Mouse (Mus musculus): ENCODE data around the gene Fhdc1. TPM values are rescaled to one million over a fixed set of nuclear protein-coding genes. Genes with fewer than 3 reads are reported as not detected.

The Fhdc1 gene
- polyA plus RNA-seq, 1 experiment from 2014 or later, result 4.1 TPM

- H3K27me3 ChIP-seq (ENCODE audit: control insufficient read depth, insufficient read depth, low read length), result no peaks in the 10 kb centered on the region
- H3K4me1 ChIP-seq (ENCODE audit: control insufficient read depth, insufficient read depth, low read length), result no peaks in the 10 kb centered on the region
- H3K4me2 ChIP-seq (ENCODE audit: low read length), result no peak overlapping the region
- H3K9me3 ChIP-seq (ENCODE audit: control insufficient read depth, low read length), result no peaks in the 10 kb centered on the region
- no peak overlapping the region for H3K27ac ChIP-seq (replicated peaks; ENCODE audit: low read depth, low read length)
- DNase-seq (no peak), ATAC-seq (ENCODE audit: low FRiP score, low TSS enrichment) (no peak)
- no peak overlapping the region for H3K4me3 ChIP-seq (replicated peaks; ENCODE audit: low read depth, low read length)
- no peak overlapping the region for H3K9ac ChIP-seq (replicated peaks; ENCODE audit: low read length)
- 58% methylated on average over 5 of the region's 5 CpGs for WGBS
- H3K36me3 ChIP-seq (ENCODE audit: control insufficient read depth, insufficient read depth, low read length), result no peaks in the 10 kb centered on the region
Observed at GRCm38 (mm10) chr3:84412920-84413319, 67.3 kb downstream of the Fhdc1 start.

GRCm38 (mm10) chr3:84409474-84409862 lies 70.8 kb downstream of the Fhdc1 start:
- Histone ChIP-seq H3K9me3 (ENCODE audit: control insufficient read depth, low read length) (no peaks in the 10 kb centered on the region), H3K4me3 (replicated peaks; ENCODE audit: low read depth, low read length) (no peak overlapping the region), H3K4me2 (ENCODE audit: low read length) (no peak overlapping the region), H3K36me3 (ENCODE audit: control insufficient read depth, insufficient read depth, low read length) (no peaks in the 10 kb centered on the region), H3K4me1 (ENCODE audit: control insufficient read depth, insufficient read depth, low read length) (no peaks in the 10 kb centered on the region), H3K9ac (replicated peaks; ENCODE audit: low read length) (no peak overlapping the region), H3K27me3 (ENCODE audit: control insufficient read depth, insufficient read depth, low read length) (no peaks in the 10 kb centered on the region), H3K27ac (replicated peaks; ENCODE audit: low read depth, low read length) (no peak overlapping the region)
- ATAC-seq (ENCODE audit: low FRiP score, low TSS enrichment) (no peak), DNase-seq (no peak)
- WGBS, result 85% methylated on average over 3 of the region's 3 CpGs

GRCm38 (mm10) chr3:84408756-84409473 lies 71.3 kb downstream of the Fhdc1 start:
- H3K4me3 ChIP-seq (replicated peaks; ENCODE audit: low read depth, low read length), result no peak overlapping the region
- no peak overlapping the region for H3K9ac ChIP-seq (replicated peaks; ENCODE audit: low read length)
- no peak for DNase-seq
- H3K36me3 ChIP-seq (ENCODE audit: control insufficient read depth, insufficient read depth, low read length), result no peaks in the 10 kb centered on the region
- no peak overlapping the region for H3K4me2 ChIP-seq (ENCODE audit: low read length)
- WGBS, result 76% methylated on average over 13 of the region's 13 CpGs
- no peak for ATAC-seq (ENCODE audit: low FRiP score, low TSS enrichment)
- no peaks in the 10 kb centered on the region for H3K4me1 ChIP-seq (ENCODE audit: control insufficient read depth, insufficient read depth, low read length)
- H3K27ac ChIP-seq (replicated peaks; ENCODE audit: low read depth, low read length), result no peak overlapping the region
- H3K9me3 ChIP-seq (ENCODE audit: control insufficient read depth, low read length), result no peaks in the 10 kb centered on the region
- H3K27me3 ChIP-seq (ENCODE audit: control insufficient read depth, insufficient read depth, low read length), result no peaks in the 10 kb centered on the region

GRCm38 (mm10) chr3:84405523-84405922 lies 74.7 kb downstream of the Fhdc1 start:
- H3K36me3 ChIP-seq (ENCODE audit: control insufficient read depth, insufficient read depth, low read length), result no peaks in the 10 kb centered on the region
- no peaks in the 10 kb centered on the region for H3K9me3 ChIP-seq (ENCODE audit: control insufficient read depth, low read length)
- no peak overlapping the region for H3K27ac ChIP-seq (replicated peaks; ENCODE audit: low read depth, low read length)
- no peaks in the 10 kb centered on the region for H3K27me3 ChIP-seq (ENCODE audit: control insufficient read depth, insufficient read depth, low read length)
- 84% methylated on average over 4 of the region's 4 CpGs for WGBS
- no peak for ATAC-seq (ENCODE audit: low FRiP score, low TSS enrichment)
- H3K4me2 ChIP-seq (ENCODE audit: low read length), result no peak overlapping the region
- no peak overlapping the region for H3K4me3 ChIP-seq (replicated peaks; ENCODE audit: low read depth, low read length)
- H3K4me1 ChIP-seq (ENCODE audit: control insufficient read depth, insufficient read depth, low read length), result no peaks in the 10 kb centered on the region
- no peak overlapping the region for H3K9ac ChIP-seq (replicated peaks; ENCODE audit: low read length)
- DNase-seq, result no peak

- WGBS, result 16% methylated on average over 5 of the region's 5 CpGs
- no peaks in the 10 kb centered on the region for H3K36me3 ChIP-seq (ENCODE audit: control insufficient read depth, insufficient read depth, low read length)
- ATAC-seq (ENCODE audit: low FRiP score, low TSS enrichment) (no peak), DNase-seq (peak; percentile 46)
- no peaks in the 10 kb centered on the region for H3K27me3 ChIP-seq (ENCODE audit: control insufficient read depth, insufficient read depth, low read length)
- no peak overlapping the region for H3K4me2 ChIP-seq (ENCODE audit: low read length)
- no peaks in the 10 kb centered on the region for H3K9me3 ChIP-seq (ENCODE audit: control insufficient read depth, low read length)
- H3K4me1 ChIP-seq (ENCODE audit: control insufficient read depth, insufficient read depth, low read length), result no peaks in the 10 kb centered on the region
- no peak overlapping the region for H3K27ac ChIP-seq (replicated peaks; ENCODE audit: low read depth, low read length)
- H3K9ac ChIP-seq (replicated peaks; ENCODE audit: low read length), result no peak overlapping the region
- no peak overlapping the region for H3K4me3 ChIP-seq (replicated peaks; ENCODE audit: low read depth, low read length)
Observed at GRCm38 (mm10) chr3:84403389-84403788, 76.8 kb downstream of the Fhdc1 start.

GRCm38 (mm10) chr3:84402716-84403115 lies 77.5 kb downstream of the Fhdc1 start:
- no peak overlapping the region for H3K4me3 ChIP-seq (replicated peaks; ENCODE audit: low read depth, low read length)
- ATAC-seq (ENCODE audit: low FRiP score, low TSS enrichment), result no peak
- no peak overlapping the region for H3K9ac ChIP-seq (replicated peaks; ENCODE audit: low read length)
- no peaks in the 10 kb centered on the region for H3K36me3 ChIP-seq (ENCODE audit: control insufficient read depth, insufficient read depth, low read length)
- DNase-seq, result peak; percentile 28
- no peak overlapping the region for H3K4me2 ChIP-seq (ENCODE audit: low read length)
- H3K9me3 ChIP-seq (ENCODE audit: control insufficient read depth, low read length), result no peaks in the 10 kb centered on the region
- H3K27me3 ChIP-seq (ENCODE audit: control insufficient read depth, insufficient read depth, low read length), result no peaks in the 10 kb centered on the region
- H3K27ac ChIP-seq (replicated peaks; ENCODE audit: low read depth, low read length), result no peak overlapping the region
- 2% methylated on average over 2 of the region's 2 CpGs for WGBS
- no peaks in the 10 kb centered on the region for H3K4me1 ChIP-seq (ENCODE audit: control insufficient read depth, insufficient read depth, low read length)

- ATAC-seq (ENCODE audit: low FRiP score, low TSS enrichment) (no peak), DNase-seq (peak; percentile 38)
- Histone ChIP-seq H3K4me2 (ENCODE audit: low read length) (no peak overlapping the region), H3K4me3 (replicated peaks; ENCODE audit: low read depth, low read length) (no peak overlapping the region), H3K27ac (replicated peaks; ENCODE audit: low read depth, low read length) (no peak overlapping the region), H3K27me3 (ENCODE audit: control insufficient read depth, insufficient read depth, low read length) (no peaks in the 10 kb centered on the region), H3K4me1 (ENCODE audit: control insufficient read depth, insufficient read depth, low read length) (no peaks in the 10 kb centered on the region), H3K9ac (replicated peaks; ENCODE audit: low read length) (no peak overlapping the region), H3K36me3 (ENCODE audit: control insufficient read depth, insufficient read depth, low read length) (no peaks in the 10 kb centered on the region), H3K9me3 (ENCODE audit: control insufficient read depth, low read length) (no peaks in the 10 kb centered on the region)
- WGBS, result 33% methylated on average over 4 of the region's 4 CpGs
Observed at GRCm38 (mm10) chr3:84397976-84398375, 82.3 kb downstream of the Fhdc1 start.

- ATAC-seq (ENCODE audit: low FRiP score, low TSS enrichment), result no peak
- no peak overlapping the region for H3K4me3 ChIP-seq (replicated peaks; ENCODE audit: low read depth, low read length)
- no peak for DNase-seq
- H3K4me2 ChIP-seq (ENCODE audit: low read length), result no peak overlapping the region
- H3K9ac ChIP-seq (replicated peaks; ENCODE audit: low read length), result no peak overlapping the region
- 81% methylated on average over 2 of the region's 2 CpGs for WGBS
- H3K9me3 ChIP-seq (ENCODE audit: control insufficient read depth, low read length), result 0 out of 2 replicates have a peak, but pooled peaks cover 1% of the 10 kb centered on the region
- H3K27me3 ChIP-seq (ENCODE audit: control insufficient read depth, insufficient read depth, low read length), result no peaks in the 10 kb centered on the region
- no peaks in the 10 kb centered on the region for H3K36me3 ChIP-seq (ENCODE audit: control insufficient read depth, insufficient read depth, low read length)
- H3K27ac ChIP-seq (replicated peaks; ENCODE audit: low read depth, low read length), result no peak overlapping the region
- H3K4me1 ChIP-seq (ENCODE audit: control insufficient read depth, insufficient read depth, low read length), result no peaks in the 10 kb centered on the region
Observed at GRCm38 (mm10) chr3:84396240-84396639, 84.0 kb downstream of the Fhdc1 start.

- Histone ChIP-seq H3K9me3 (ENCODE audit: control insufficient read depth, low read length) (0 out of 2 replicates have a peak, but pooled peaks cover 5% of the 10 kb centered on the region), H3K36me3 (ENCODE audit: control insufficient read depth, insufficient read depth, low read length) (no peaks in the 10 kb centered on the region), H3K27me3 (ENCODE audit: control insufficient read depth, insufficient read depth, low read length) (no peaks in the 10 kb centered on the region), H3K4me3 (replicated peaks; ENCODE audit: low read depth, low read length) (no peak overlapping the region), H3K27ac (replicated peaks; ENCODE audit: low read depth, low read length) (no peak overlapping the region), H3K4me1 (ENCODE audit: control insufficient read depth, insufficient read depth, low read length) (no peaks in the 10 kb centered on the region), H3K9ac (replicated peaks; ENCODE audit: low read length) (no peak overlapping the region), H3K4me2 (ENCODE audit: low read length) (no peak overlapping the region)
- no peak for DNase-seq
- no peak for ATAC-seq (ENCODE audit: low FRiP score, low TSS enrichment)
Observed at GRCm38 (mm10) chr3:84395840-84396239, 84.4 kb downstream of the Fhdc1 start.
